Mouse (Mus musculus): ENCODE data around the gene Treh. TPM values are rescaled to one million over a fixed set of nuclear protein-coding genes. Genes with fewer than 3 reads are reported as not detected.

Gene Treh
- polyA plus RNA-seq, 1 experiment, result 32.2 TPM

DNA sequence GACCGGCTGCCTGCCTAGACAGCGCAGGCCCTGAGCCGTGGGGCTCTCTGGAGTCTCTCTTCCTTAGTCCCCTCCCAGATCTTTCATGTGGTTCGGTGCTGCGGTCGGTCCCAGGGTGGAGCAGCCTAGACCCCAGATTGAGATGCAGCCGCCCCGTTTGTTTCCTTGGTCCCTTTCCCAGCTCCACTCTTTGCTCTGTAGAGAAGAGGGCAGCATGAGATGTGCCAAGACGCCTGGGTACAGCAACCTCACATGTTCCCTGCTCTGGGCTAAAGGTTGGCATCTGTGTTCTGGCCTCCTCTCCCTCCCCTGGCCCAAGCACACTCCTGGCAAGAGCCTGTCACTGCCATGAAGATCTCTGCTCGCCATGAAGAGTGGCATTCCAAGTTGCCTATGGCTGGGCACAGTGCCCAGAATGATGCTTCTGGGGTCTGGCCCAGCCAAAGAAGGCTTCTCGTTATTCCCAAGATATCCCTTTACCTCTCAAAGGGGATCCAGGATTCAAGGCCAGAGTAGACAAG is 50.5 kb downstream of the Treh start:
- H3K27me3 ChIP-seq (replicated peaks; ENCODE audit: control insufficient read depth, insufficient read depth, low read length), result no peaks in the 10 kb centered on the region
- H3K27ac ChIP-seq (ENCODE audit: insufficient read depth, low read depth, low read length), result 0 out of 2 replicates have a peak overlapping the region, but pooled peaks have one; percentile 9
- no peaks in the 10 kb centered on the region for H3K36me3 ChIP-seq (ENCODE audit: control insufficient read depth, insufficient read depth, low read length)
- DNase-seq, result peak; percentile 57
- 61% methylated on average over 11 of the region's 11 CpGs for WGBS
- H3K4me3 ChIP-seq (ENCODE audit: insufficient read depth, low read depth, low read length), result no peak overlapping the region
- peaks cover 23% of the 10 kb centered on the region for H3K4me1 ChIP-seq (ENCODE audit: control insufficient read depth, insufficient read depth, low read length)
- no peak for TF ChIP-seq CTCF (conservative IDR thresholded peaks at IDR 0.05; ENCODE audit: insufficient read depth, insufficient read length, low read depth, low read length)
- no peak for TF ChIP-seq POLR2A (IDR thresholded peaks at IDR 0.05; ENCODE audit: low read depth, low read length)

DNA sequence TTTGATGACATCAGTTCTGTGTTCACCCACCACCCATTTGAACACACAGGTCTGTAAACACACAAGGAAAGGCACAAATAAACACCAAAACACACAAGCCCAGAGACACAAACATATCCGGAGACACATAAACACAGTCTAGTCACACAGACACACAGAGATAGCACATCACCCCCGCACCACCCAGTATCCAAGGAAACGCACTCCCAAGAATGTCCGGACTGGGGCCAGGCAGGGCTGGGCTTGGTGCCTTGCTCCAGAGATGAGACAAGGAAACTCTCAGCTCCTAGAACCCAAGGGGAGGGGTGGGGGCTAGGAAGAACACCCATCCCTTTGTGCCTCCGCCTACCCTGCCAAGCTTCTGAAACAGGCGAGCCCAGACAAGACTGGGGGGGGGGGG is 51.2 kb downstream of the Treh start:
- no peak overlapping the region for H3K27ac ChIP-seq (ENCODE audit: insufficient read depth, low read depth, low read length)
- WGBS, result 75% methylated on average over 6 of the region's 6 CpGs

DNA sequence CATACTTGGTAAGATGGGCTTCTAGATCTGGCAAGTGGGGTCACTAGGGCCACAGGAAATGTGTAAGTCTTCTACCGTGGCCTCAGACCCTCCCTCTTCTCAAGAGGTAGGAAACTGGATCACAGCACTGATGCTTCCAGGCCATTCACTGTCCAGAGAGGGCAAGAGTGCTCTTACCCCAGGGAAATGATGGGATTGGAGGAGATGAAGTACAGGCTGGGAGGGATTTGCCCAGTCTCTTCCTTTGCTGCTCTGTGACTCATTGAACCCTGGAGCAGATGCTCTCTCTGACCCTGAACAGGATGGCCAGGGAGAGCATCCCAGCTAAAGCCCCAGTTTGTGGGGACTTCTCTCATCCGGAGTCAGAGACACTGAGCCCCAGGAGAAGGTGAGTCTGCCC is 51.6 kb downstream of the Treh start:
- H3K27me3 ChIP-seq (replicated peaks; ENCODE audit: control insufficient read depth, insufficient read depth, low read length), result no peaks in the 10 kb centered on the region
- TF ChIP-seq POLR2A (IDR thresholded peaks at IDR 0.05; ENCODE audit: low read depth, low read length) (no peak), CTCF (conservative IDR thresholded peaks at IDR 0.05; ENCODE audit: insufficient read depth, insufficient read length, low read depth, low read length) (no peak)
- H3K36me3 ChIP-seq (ENCODE audit: control insufficient read depth, insufficient read depth, low read length), result no peaks in the 10 kb centered on the region
- DNase-seq, result no peak
- WGBS, result 55% methylated on average over 2 of the region's 2 CpGs
- no peak overlapping the region for H3K27ac ChIP-seq (ENCODE audit: insufficient read depth, low read depth, low read length)
- peaks cover 23% of the 10 kb centered on the region for H3K4me1 ChIP-seq (ENCODE audit: control insufficient read depth, insufficient read depth, low read length)
- H3K4me3 ChIP-seq (ENCODE audit: insufficient read depth, low read depth, low read length), result no peak overlapping the region

More for the DNA sequence above, 51.2 kb downstream of the Treh start:
- no peaks in the 10 kb centered on the region for H3K27me3 ChIP-seq (replicated peaks; ENCODE audit: control insufficient read depth, insufficient read depth, low read length)
- no peaks in the 10 kb centered on the region for H3K36me3 ChIP-seq (ENCODE audit: control insufficient read depth, insufficient read depth, low read length)
- no peak for TF ChIP-seq CTCF (conservative IDR thresholded peaks at IDR 0.05; ENCODE audit: insufficient read depth, insufficient read length, low read depth, low read length)
- TF ChIP-seq POLR2A (IDR thresholded peaks at IDR 0.05; ENCODE audit: low read depth, low read length), result no peak
- peaks cover 23% of the 10 kb centered on the region for H3K4me1 ChIP-seq (ENCODE audit: control insufficient read depth, insufficient read depth, low read length)
- H3K4me3 ChIP-seq (ENCODE audit: insufficient read depth, low read depth, low read length), result no peak overlapping the region
- peak; percentile 75 for DNase-seq

DNA sequence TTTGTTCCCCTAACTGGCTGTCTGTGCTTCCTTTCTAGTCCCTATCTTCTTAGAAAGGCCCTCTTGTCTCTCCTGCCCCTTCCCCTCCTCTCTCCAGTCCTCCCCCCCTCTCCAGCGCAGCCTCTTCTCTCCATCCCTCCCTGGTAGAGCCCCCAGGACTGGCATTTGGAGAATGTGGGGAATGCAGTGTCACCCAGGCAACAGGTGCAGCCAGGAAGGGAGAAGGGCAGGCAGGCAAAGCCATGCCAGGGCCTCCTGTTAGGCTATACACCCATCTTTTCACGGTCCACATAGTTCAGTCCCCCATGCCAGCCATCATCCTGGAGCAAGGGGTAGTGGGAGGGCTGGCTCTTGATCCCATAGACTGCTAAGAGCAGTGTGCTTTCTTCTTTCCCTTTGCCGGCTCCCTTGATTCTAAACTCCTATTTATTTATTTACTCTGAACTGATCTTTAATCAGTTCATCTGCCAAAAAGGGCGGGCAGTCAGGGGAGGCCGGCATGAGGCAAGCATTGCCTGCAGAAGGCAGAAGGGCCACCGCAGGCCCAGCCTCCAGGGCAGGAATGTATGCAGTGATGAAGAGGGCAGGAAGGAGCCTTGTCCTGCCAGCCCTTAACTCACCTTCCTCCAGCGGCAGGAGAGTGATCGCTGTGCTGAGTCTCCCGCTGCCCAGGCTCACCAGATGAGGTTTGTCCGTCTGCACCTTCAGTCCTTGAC is 53.6 kb downstream of the Treh start:
- Histone ChIP-seq H3K27ac (ENCODE audit: insufficient read depth, low read depth, low read length) (peak overlapping the region; percentile 54), H3K36me3 (ENCODE audit: control insufficient read depth, insufficient read depth, low read length) (no peaks in the 10 kb centered on the region), H3K27me3 (replicated peaks; ENCODE audit: control insufficient read depth, insufficient read depth, low read length) (no peaks in the 10 kb centered on the region), H3K4me1 (ENCODE audit: control insufficient read depth, insufficient read depth, low read length) (peaks cover 13% of the 10 kb centered on the region), H3K4me3 (ENCODE audit: insufficient read depth, low read depth, low read length) (no peak overlapping the region)
- WGBS, result 29% methylated on average over 10 of the region's 10 CpGs
- peak; percentile 82 for DNase-seq
- TF ChIP-seq CTCF (conservative IDR thresholded peaks at IDR 0.05; ENCODE audit: insufficient read depth, insufficient read length, low read depth, low read length) (no peak), POLR2A (IDR thresholded peaks at IDR 0.05; ENCODE audit: low read depth, low read length) (no peak)

DNA sequence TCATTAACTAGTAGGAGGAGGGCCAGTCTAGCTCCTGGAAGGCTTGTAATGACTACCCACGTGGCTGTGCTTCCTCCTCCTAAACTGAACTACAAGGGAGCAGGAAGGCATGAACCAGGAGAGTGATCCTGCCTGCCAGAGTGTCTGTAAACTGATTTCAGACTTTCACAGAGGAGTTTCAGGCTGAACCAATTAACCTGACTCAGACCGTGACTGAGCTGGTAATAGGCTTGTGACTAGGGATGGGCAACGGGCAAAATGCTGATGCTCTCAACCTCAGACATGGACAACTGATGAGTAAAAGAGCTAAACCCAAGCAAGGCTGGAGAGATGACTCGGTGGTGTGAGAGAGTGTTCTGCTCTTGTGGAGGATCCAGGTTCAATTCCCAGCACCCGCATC is 54.4 kb downstream of the Treh start:
- Histone ChIP-seq H3K36me3 (ENCODE audit: control insufficient read depth, insufficient read depth, low read length) (no peaks in the 10 kb centered on the region), H3K27ac (ENCODE audit: insufficient read depth, low read depth, low read length) (no peak overlapping the region), H3K4me3 (ENCODE audit: insufficient read depth, low read depth, low read length) (no peak overlapping the region), H3K27me3 (replicated peaks; ENCODE audit: control insufficient read depth, insufficient read depth, low read length) (no peaks in the 10 kb centered on the region), H3K4me1 (ENCODE audit: control insufficient read depth, insufficient read depth, low read length) (peaks cover 9% of the 10 kb centered on the region)
- no peak for TF ChIP-seq POLR2A (IDR thresholded peaks at IDR 0.05; ENCODE audit: low read depth, low read length)
- TF ChIP-seq CTCF (conservative IDR thresholded peaks at IDR 0.05; ENCODE audit: insufficient read depth, insufficient read length, low read depth, low read length), result no peak
- 58% methylated on average over 5 of the region's 5 CpGs for WGBS
- no peak for DNase-seq

DNA sequence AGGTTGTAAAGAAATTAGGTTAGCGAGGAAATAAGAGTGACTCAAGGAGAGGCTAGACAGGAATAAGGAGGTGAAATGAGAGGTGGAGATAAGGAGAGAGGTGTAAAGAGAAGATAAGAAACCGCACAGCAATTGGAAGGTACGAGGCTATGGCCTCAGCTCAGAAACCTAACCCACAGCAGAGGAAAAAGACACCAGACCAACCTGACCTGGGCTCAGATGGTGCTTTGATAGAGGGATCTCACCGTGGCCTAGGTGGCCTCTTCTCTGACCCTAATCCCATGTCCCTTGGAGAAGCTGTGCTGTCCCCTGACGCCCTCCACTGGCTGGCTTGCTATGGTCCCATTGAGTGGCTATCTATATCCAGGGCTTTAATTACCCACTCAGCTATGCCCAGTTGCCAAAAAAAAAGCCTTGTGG is 59.1 kb downstream of the Treh start:
- TF ChIP-seq CTCF (conservative IDR thresholded peaks at IDR 0.05; ENCODE audit: insufficient read depth, insufficient read length, low read depth, low read length) (no peak), POLR2A (IDR thresholded peaks at IDR 0.05; ENCODE audit: low read depth, low read length) (no peak)
- Histone ChIP-seq H3K27ac (ENCODE audit: insufficient read depth, low read depth, low read length) (no peak overlapping the region), H3K4me3 (ENCODE audit: insufficient read depth, low read depth, low read length) (no peak overlapping the region), H3K4me1 (ENCODE audit: control insufficient read depth, insufficient read depth, low read length) (peaks cover 16% of the 10 kb centered on the region), H3K36me3 (ENCODE audit: control insufficient read depth, insufficient read depth, low read length) (no peaks in the 10 kb centered on the region), H3K27me3 (replicated peaks; ENCODE audit: control insufficient read depth, insufficient read depth, low read length) (no peaks in the 10 kb centered on the region)
- WGBS, result 86% methylated on average over 5 of the region's 5 CpGs
- no peak for DNase-seq

DNA sequence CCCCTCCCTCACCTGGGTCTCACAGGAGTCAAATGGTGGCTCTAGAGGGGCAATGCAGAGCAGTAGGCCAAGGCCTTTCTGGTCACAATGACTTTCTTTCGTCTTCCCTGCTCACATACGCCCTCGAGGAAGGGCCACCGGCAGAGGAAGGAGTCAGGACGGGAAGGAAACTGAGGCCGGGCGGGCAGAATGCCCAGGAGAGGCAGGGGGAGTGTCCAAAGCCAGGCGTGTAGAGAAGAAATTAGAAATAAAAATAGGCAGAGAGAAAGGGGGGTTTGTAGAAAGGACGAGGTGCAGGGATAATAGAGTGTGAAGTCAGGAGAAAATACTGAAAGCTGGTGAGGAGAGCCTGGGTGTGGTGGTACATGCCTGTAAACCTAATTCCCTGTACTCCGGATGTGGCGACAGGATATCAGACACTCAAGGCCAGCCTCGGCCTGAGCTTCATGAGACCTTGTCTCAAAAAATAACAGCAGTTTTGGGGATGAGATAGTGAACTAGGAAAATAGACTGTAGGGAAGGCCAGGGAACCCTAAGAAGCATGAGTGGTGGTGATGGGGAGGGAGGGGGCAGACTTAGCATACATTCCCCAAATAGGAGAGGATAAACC is 60.0 kb downstream of the Treh start:
- no peaks in the 10 kb centered on the region for H3K27me3 ChIP-seq (replicated peaks; ENCODE audit: control insufficient read depth, insufficient read depth, low read length)
- peaks cover 19% of the 10 kb centered on the region for H3K4me1 ChIP-seq (ENCODE audit: control insufficient read depth, insufficient read depth, low read length)
- WGBS, result 69% methylated on average over 12 of the region's 12 CpGs
- H3K4me3 ChIP-seq (ENCODE audit: insufficient read depth, low read depth, low read length), result peak overlapping the region; percentile 76; the same call in 1 of the 2 replicates
- no peaks in the 10 kb centered on the region for H3K36me3 ChIP-seq (ENCODE audit: control insufficient read depth, insufficient read depth, low read length)
- DNase-seq, result peak; percentile 62
- no peak for TF ChIP-seq POLR2A (IDR thresholded peaks at IDR 0.05; ENCODE audit: low read depth, low read length)
- H3K27ac ChIP-seq (ENCODE audit: insufficient read depth, low read depth, low read length), result peak overlapping the region; percentile 29

Measured in kidney, adult 2 months (tissue).